Mouse (Mus musculus) G1E (cell line): ENCODE results near the gene Ccdc38. TPM values are rescaled to one million over a fixed set of nuclear protein-coding genes. Genes with fewer than 3 reads are reported as not detected.

Experiments
- ATAC-seq: 2 replicates; pipeline ENCODE4 v1.8.0; 2016; ENCODE audit warnings: mild to moderate bottlenecking; ENCODE audit not compliant: insufficient number of reproducible peaks, poor library complexity, low FRiP score, severe bottlenecking; ENCODE audit errors: extremely low read depth
- DNase-seq: peaks from one replicate; pipeline ENCODE4 v3.0.0; 2012; ENCODE audit warnings: low spot score
- H3K27me3 ChIP-seq: 2 replicates; pipeline ENCODE4 v1.6.1; 2012; ENCODE audit warnings: mild to moderate bottlenecking, low read length, inconsistent platforms; ENCODE audit not compliant: insufficient read depth
- H3K36me3 ChIP-seq: replicated peaks from 2 replicates; pipeline ENCODE3; 2012; ENCODE audit warnings: mild to moderate bottlenecking, inconsistent platforms
- H3K4me1 ChIP-seq: 2 replicates; pipeline ENCODE4 v1.6.1; 2012; ENCODE audit warnings: low read depth, low read length, inconsistent platforms, mixed read lengths; ENCODE audit not compliant: insufficient read depth
- H3K4me3 ChIP-seq: 2 replicates; pipeline ENCODE4 v1.5.1; 2012; ENCODE audit warnings: low read depth, mild to moderate bottlenecking, inconsistent platforms, low read length, moderate library complexity, mixed read lengths
- H3K9me3 ChIP-seq: replicated peaks from 2 replicates; pipeline ENCODE4 v1.6.1; 2012; ENCODE audit warnings: inconsistent platforms
- CTCF ChIP-seq: IDR thresholded peaks from 2 replicates; pipeline ENCODE4 v1.5.1; 2012; ENCODE audit warnings: low read depth, low read length, inconsistent platforms, mixed read lengths
- GATA1 ChIP-seq: IDR thresholded peaks from 2 replicates; pipeline ENCODE4 v1.6.1; 2012; ENCODE audit warnings: borderline replicate concordance, low read length, inconsistent platforms, mixed read lengths
- GATA2 ChIP-seq: IDR thresholded peaks from 2 replicates; pipeline ENCODE4 v1.6.1; 2012; ENCODE audit warnings: low read depth, low read length, inconsistent platforms, borderline replicate concordance
- POLR2AphosphoS5 ChIP-seq: IDR thresholded peaks from 2 replicates; pipeline ENCODE4 v1.6.1; 2012; ENCODE audit warnings: low read depth, low read length, inconsistent platforms; ENCODE audit not compliant: insufficient replicate concordance
- TAL1 ChIP-seq: conservative IDR thresholded peaks from 2 replicates; pipeline ENCODE4 v1.6.1; 2012; ENCODE audit warnings: low read depth, low read length, inconsistent platforms, mixed read lengths
- polyA plus RNA-seq: library from polyadenylated mRNA; stranded (reverse); fragments of >175 nt; gene quantifications from 2 replicates; pipeline ENCODE4 v1.2.3, GENCODE M21; 2012
- total RNA-seq, 2 experiments: library from RNA; stranded (forward) in 1 of 2; stranded (reverse) in 1 of 2; fragments of 200-1000 nt in 1 of 2; fragments of >200 nt in 1 of 2; fragmentation: Nextera tagmentation in 1 of 2; gene quantifications; 2 replicates each; pipeline ENCODE4 v1.2.3; 2014 to 2017

The Ccdc38 gene
- total and polyA plus RNA-seq, 3 experiments = 0.11 TPM; not detected in 2

- H3K36me3 ChIP-seq = no peaks in the 10 kb centered on the region
- DNase-seq = no peak
- TF ChIP-seq GATA1 = no peak
- no peak for TF ChIP-seq GATA2
- no peak for TF ChIP-seq CTCF
- no peak for TF ChIP-seq POLR2AphosphoS5
- no peak for TF ChIP-seq TAL1
Observed at GRCm38 (mm10) chr10:93610896-93611295, 70.5 kb downstream of the Ccdc38 start.

GRCm38 (mm10) chr10:93611419-93612007, 71.1 kb downstream of the Ccdc38 start:
- ATAC-seq (no peak), DNase-seq (no peak)
- H3K4me1 ChIP-seq = no peaks in the 10 kb centered on the region
- H3K4me3 ChIP-seq = no peak overlapping the region
- TF ChIP-seq POLR2AphosphoS5 (no peak), CTCF (no peak), TAL1 (no peak), GATA1 (no peak), GATA2 (no peak)
- H3K36me3 ChIP-seq = no peaks in the 10 kb centered on the region
- no peaks in the 10 kb centered on the region for H3K27me3 ChIP-seq
- peaks cover 3% of the 10 kb centered on the region for H3K9me3 ChIP-seq

More at GRCm38 (mm10) chr10:93610896-93611295, 70.5 kb downstream of the Ccdc38 start:
- Histone ChIP-seq H3K4me3 (no peak overlapping the region), H3K27me3 (no peaks in the 10 kb centered on the region), H3K9me3 (peaks cover 3% of the 10 kb centered on the region), H3K4me1 (no peaks in the 10 kb centered on the region)
- ATAC-seq = no peak

DNA sequence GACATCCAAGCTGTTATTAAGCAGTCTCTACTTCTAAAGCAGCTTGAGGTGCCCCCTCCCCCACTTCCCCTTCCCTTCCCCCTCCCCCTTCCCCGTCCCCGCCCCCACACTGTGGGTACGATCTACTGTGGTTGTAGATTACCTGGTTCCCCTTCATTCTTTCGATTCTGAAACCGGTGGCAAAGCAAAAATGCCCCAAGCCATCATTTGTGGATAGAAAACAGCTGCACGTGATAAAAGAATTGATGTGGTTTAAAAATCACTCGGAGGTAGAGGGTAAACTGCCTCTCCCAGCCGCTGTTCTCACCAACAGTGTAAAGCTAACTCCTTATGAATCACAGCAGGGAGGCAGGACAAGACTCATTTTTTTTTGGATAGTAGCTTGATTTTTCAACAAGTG, 74.4 kb downstream of the Ccdc38 start:
- no peak overlapping the region for H3K4me3 ChIP-seq
- H3K9me3 ChIP-seq = no peaks in the 10 kb centered on the region
- H3K36me3 ChIP-seq = no peaks in the 10 kb centered on the region
- DNase-seq (no peak), ATAC-seq (no peak)
- no peak for TF ChIP-seq CTCF
- no peak for TF ChIP-seq TAL1
- no peak for TF ChIP-seq GATA1
- TF ChIP-seq GATA2 = no peak
- no peak for TF ChIP-seq POLR2AphosphoS5
- no peaks in the 10 kb centered on the region for H3K27me3 ChIP-seq
- H3K4me1 ChIP-seq = no peaks in the 10 kb centered on the region

DNA sequence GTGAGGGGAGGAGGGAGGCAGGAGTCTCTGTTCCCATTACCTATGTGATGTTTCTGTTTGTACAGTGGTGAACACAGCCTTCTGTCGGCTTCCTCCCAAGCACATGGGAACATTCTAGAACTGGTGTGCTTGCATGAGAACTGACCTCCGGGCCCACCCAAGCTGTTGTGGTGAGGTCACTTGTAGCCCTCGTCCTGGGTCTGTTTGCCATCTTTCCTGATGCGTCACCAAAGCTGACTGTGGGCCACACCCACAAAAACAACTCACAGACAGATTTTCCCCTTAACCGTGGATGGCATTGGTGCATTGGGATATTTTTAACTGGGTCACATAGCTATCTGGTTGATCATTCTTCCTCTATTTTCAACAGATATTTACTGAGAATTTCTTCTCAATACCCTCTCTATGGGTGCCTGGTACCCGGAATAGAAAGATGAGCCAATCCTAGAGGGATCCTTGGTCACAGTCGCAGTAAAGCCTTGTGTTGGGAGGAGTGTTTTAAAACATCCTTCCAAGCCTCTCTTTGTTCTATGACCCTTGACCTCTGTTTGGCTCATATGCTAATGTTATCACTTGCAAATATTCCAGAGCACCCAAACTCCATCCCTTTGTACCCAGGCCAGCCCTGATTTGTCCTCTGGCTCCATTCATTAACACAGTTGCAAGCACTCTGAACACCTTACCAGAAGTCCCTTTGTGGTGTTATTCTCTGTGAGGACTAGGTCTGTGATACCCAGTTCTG, 80.2 kb downstream of the Ccdc38 start:
- no peak for TF ChIP-seq POLR2AphosphoS5
- no peak for TF ChIP-seq GATA2
- TF ChIP-seq GATA1 = no peak
- TF ChIP-seq TAL1 = no peak
- no peak for TF ChIP-seq CTCF
- no peak for ATAC-seq
- Histone ChIP-seq H3K9me3 (no peaks in the 10 kb centered on the region), H3K4me1 (no peaks in the 10 kb centered on the region), H3K36me3 (no peaks in the 10 kb centered on the region), H3K27me3 (no peaks in the 10 kb centered on the region), H3K4me3 (no peak overlapping the region)
- no peak for DNase-seq

- Histone ChIP-seq H3K36me3 (no peaks in the 10 kb centered on the region), H3K27me3 (no peaks in the 10 kb centered on the region), H3K4me3 (no peak overlapping the region), H3K4me1 (no peaks in the 10 kb centered on the region), H3K9me3 (no peaks in the 10 kb centered on the region)
- ATAC-seq (no peak), DNase-seq (no peak)
- TF ChIP-seq TAL1 = no peak
- no peak for TF ChIP-seq GATA1
- TF ChIP-seq POLR2AphosphoS5 = no peak
- no peak for TF ChIP-seq GATA2
- no peak for TF ChIP-seq CTCF
Observed at GRCm38 (mm10) chr10:93623725-93624124, 83.3 kb downstream of the Ccdc38 start.

GRCm38 (mm10) chr10:93624151-93624550, 83.7 kb downstream of the Ccdc38 start:
- Histone ChIP-seq H3K9me3 (no peaks in the 10 kb centered on the region), H3K36me3 (no peaks in the 10 kb centered on the region), H3K27me3 (no peaks in the 10 kb centered on the region), H3K4me3 (no peak overlapping the region), H3K4me1 (no peaks in the 10 kb centered on the region)
- no peak for ATAC-seq
- TF ChIP-seq GATA2 = no peak
- no peak for DNase-seq
